Mouse (Mus musculus) midbrain, embryonic 15.5 days (tissue): ENCODE measurements at regions not wholly inside any gene's neighbourhood (a gene's known extent, or its start where the extent isn't known, plus 50 kb on each side); places are given as distances from the start of the nearest gene placed in this dataset.
A peak's percentile ranks its signal among the peaks of the same experiment; 100 is the strongest.

Experiments used
- ATAC-seq: fragments of 200-750 bp; cut with Nextera tagmentation; replicated peaks from 2 replicates; pipeline ENCODE4 v1.8.0; 2017; ENCODE audit warnings: moderate TSS enrichment
- H3K27ac ChIP-seq: fragments of 300-500 bp; sonication (generic); 2 replicates; pipeline ENCODE4 v1.5.1; 2015; ENCODE audit warnings: mild to moderate bottlenecking, inconsistent platforms
- H3K27me3 ChIP-seq: fragments of 300-500 bp; sonication (generic); replicated peaks from 2 replicates; pipeline ENCODE4 v1.6.1; 2015; ENCODE audit warnings: inconsistent platforms
- H3K36me3 ChIP-seq: fragments of 300-500 bp; sonication (generic); replicated peaks from 2 replicates; pipeline ENCODE4 v1.6.1; 2015; ENCODE audit warnings: inconsistent platforms
- H3K4me1 ChIP-seq: fragments of 300-500 bp; sonication (generic); 2 replicates; pipeline ENCODE4 v1.6.1; 2015; ENCODE audit warnings: inconsistent platforms
- H3K4me2 ChIP-seq: fragments of 300-500 bp; sonication (generic); 2 replicates; pipeline ENCODE4 v1.6.1; 2015; ENCODE audit warnings: inconsistent platforms, mild to moderate bottlenecking, moderate library complexity
- H3K4me3 ChIP-seq: fragments of 300-500 bp; sonication (generic); 2 replicates; pipeline ENCODE4 v1.5.1; 2015; ENCODE audit warnings: mild to moderate bottlenecking, inconsistent platforms
- H3K9ac ChIP-seq: fragments of 300-500 bp; sonication (generic); 2 replicates; pipeline ENCODE4 v1.6.1; 2015; ENCODE audit warnings: mild to moderate bottlenecking, inconsistent platforms
- H3K9me3 ChIP-seq: fragments of 300-500 bp; sonication (generic); 2 replicates; pipeline ENCODE4 v1.6.1; 2016; ENCODE audit warnings: inconsistent platforms
- WGBS: fragments of 180-500 bp; shearing (Covaris S2); methylation state at CpG from one replicate; pipeline ENCODE4 v1.1.7; 2015; ENCODE audit warnings: mixed read lengths; 5-methylcytosine and 5-hydroxymethylcytosine counted together

DNA sequence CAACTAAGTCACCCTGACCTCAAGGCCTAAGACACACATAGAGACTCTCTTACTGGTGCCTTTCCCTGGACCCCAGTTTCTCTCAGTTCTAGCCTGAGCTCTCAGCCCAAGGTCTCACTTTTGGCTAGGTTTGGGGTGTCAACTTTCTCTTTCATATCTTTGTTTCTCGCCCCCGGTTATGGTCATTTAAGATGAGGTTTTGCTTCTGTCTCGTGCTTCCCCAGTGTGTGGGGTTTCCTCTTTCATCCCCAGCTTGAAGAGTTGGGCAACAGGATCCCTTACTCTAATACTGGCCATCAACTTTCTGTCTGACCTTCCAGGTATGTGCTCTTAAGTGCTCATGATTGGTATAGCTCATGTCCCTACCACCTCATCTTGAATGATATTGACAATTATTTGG lies 67.5 kb downstream of the Lmo4 start:
- Histone ChIP-seq H3K27me3 (no peaks in the 10 kb centered on the region), H3K4me1 (no peaks in the 10 kb centered on the region), H3K4me2 (no peak overlapping the region), H3K9ac (no peak overlapping the region), H3K4me3 (no peak overlapping the region), H3K36me3 (no peaks in the 10 kb centered on the region), H3K9me3 (no peaks in the 10 kb centered on the region), H3K27ac (no peak overlapping the region)
- no peak for ATAC-seq
- 91% methylated on average over 3 of the region's 3 CpGs for WGBS

DNA sequence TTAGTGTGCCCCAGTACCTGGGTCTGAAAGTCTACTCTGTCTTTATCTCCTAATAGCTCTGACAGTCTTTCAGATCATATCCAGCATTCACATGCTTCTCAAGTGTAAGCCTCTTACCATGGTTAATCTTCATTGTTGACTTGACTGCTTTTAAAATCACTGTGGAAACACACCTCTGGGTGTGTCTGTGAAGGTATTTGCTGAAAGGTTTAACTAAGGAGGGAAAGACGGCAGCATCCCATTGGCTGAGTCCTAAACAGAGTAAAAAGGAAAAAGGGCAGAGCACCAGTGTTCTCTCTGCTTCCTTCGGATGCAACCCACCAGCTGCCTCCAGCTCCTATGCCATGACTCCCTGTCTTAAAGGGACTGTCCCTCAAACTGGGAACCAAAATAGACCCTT lies 68.6 kb downstream of the Lmo4 start:
- H3K4me3 ChIP-seq: no peak overlapping the region
- H3K9me3 ChIP-seq: no peaks in the 10 kb centered on the region
- no peaks in the 10 kb centered on the region for H3K27me3 ChIP-seq
- 65% methylated on average over 2 of the region's 2 CpGs for WGBS
- no peak for ATAC-seq
- H3K9ac ChIP-seq: no peak overlapping the region
- H3K36me3 ChIP-seq: no peaks in the 10 kb centered on the region
- H3K27ac ChIP-seq: no peak overlapping the region
- no peaks in the 10 kb centered on the region for H3K4me1 ChIP-seq
- no peak overlapping the region for H3K4me2 ChIP-seq

DNA sequence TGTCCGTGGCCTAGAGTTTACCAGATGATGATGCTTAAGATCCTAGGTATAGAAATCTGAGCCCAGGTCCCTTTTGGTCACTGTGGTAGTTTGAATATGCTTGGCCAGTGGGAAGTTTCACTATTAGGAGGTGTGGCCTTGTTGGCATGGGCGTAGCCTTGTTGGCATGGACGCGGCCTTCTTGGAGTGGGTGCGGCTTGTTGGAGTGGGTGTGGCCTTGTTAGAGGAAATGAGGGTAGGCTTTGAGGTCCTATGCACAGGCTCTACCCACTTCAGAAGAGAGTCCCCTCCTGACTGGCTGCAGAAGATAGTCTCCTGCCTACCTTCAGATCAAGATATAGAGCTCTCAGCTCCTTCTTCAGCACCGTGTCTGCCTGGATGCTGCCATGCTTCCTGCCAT lies 69.4 kb downstream of the Lmo4 start:
- no peak overlapping the region for H3K9ac ChIP-seq
- H3K27me3 ChIP-seq: no peaks in the 10 kb centered on the region
- no peak for ATAC-seq
- H3K4me2 ChIP-seq: no peak overlapping the region
- no peaks in the 10 kb centered on the region for H3K4me1 ChIP-seq
- no peak overlapping the region for H3K27ac ChIP-seq
- 95% methylated on average over 6 of the region's 6 CpGs for WGBS
- H3K36me3 ChIP-seq: no peaks in the 10 kb centered on the region
- H3K9me3 ChIP-seq: no peaks in the 10 kb centered on the region
- H3K4me3 ChIP-seq: no peak overlapping the region

DNA sequence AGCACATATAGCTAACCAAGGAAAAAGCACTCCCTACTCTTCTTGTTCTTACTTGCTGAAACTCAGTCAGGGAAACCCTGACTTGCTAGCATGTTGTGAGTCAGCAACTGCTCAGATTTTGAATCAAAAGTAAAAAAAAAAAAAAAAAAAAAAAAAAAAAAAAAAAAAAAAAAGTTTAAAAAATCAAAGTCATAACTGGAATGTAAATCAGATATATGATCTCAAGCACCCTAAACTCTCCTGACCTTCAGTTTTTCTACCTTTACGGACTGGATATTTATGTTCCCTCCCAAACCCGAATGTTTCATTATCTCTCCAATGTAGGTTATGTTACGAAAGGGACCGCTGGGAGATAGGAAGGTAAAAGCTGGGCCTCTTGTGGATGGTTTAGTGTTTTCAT lies 77.0 kb downstream of the Lmo4 start:
- no peak for ATAC-seq
- Histone ChIP-seq H3K4me2 (no peak overlapping the region), H3K9ac (no peak overlapping the region), H3K4me3 (no peak overlapping the region), H3K27me3 (no peaks in the 10 kb centered on the region), H3K4me1 (no peaks in the 10 kb centered on the region), H3K36me3 (no peaks in the 10 kb centered on the region), H3K27ac (no peak overlapping the region), H3K9me3 (no peaks in the 10 kb centered on the region)
- WGBS: 98% methylated on average over 4 of the region's 4 CpGs

DNA sequence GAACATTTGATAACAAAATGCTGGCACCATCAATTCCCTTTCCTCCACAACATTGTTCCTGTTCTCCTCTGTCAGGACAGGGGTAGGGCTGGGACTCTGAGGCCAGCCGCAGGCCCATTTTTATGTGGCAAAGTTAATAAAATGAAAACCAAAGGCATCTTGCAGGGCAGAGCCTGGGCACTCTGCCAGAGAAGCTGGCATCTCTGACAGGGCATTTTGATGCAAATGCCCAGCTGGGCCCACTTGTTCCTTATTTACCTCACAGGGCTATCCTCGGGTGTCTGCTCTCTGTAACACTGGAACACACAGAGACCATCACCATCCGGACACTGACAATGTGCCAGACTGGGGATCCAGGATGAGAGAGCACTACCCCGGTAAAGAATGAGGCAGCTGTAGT lies 80.7 kb downstream of the Lmo4 start:
- no peaks in the 10 kb centered on the region for H3K36me3 ChIP-seq
- no peak overlapping the region for H3K4me2 ChIP-seq
- no peaks in the 10 kb centered on the region for H3K9me3 ChIP-seq
- no peaks in the 10 kb centered on the region for H3K4me1 ChIP-seq
- 53% methylated on average over 4 of the region's 4 CpGs for WGBS
- H3K9ac ChIP-seq: no peak overlapping the region
- no peaks in the 10 kb centered on the region for H3K27me3 ChIP-seq
- peak; percentile 85 for ATAC-seq
- no peak overlapping the region for H3K4me3 ChIP-seq
- no peak overlapping the region for H3K27ac ChIP-seq

DNA sequence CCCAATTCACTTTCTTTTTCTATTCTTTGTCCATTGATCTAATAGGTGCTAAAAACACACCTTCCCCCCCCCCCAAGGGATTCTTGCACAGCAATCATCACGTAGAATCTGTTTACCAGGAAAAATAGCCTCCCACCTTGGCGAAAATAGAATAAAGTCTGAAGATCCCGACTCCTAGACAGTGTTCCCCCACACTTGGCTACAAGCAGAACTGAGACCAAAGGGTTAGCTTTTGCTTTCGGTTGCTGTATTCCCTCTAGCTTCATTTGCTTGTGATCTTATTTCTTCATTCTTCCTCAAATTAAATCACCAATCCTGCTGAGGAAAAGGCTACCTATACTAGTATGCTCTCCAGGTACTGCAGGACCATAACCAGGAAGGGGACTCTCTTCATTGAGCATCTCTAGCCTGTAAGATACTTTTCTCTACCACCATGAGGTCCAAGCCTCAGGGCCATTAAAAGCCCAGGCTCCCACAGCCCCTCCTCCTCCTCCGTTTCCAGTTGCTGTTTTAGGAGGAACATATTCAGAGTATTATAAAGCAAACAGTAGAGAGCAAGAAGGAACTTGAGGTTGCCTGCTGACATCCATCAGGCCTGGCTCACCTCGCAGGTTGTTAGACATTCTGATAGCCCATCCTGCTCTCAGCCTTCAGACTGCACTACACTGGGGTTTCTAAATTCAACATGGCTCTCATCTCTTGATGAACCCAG lies 81.5 kb downstream of the Lmo4 start:
- Histone ChIP-seq H3K27me3 (no peaks in the 10 kb centered on the region), H3K36me3 (no peaks in the 10 kb centered on the region), H3K9me3 (no peaks in the 10 kb centered on the region), H3K4me1 (no peaks in the 10 kb centered on the region), H3K4me3 (no peak overlapping the region), H3K4me2 (no peak overlapping the region), H3K27ac (no peak overlapping the region), H3K9ac (no peak overlapping the region)
- WGBS: 87% methylated on average over 6 of the region's 6 CpGs
- no peak for ATAC-seq

DNA sequence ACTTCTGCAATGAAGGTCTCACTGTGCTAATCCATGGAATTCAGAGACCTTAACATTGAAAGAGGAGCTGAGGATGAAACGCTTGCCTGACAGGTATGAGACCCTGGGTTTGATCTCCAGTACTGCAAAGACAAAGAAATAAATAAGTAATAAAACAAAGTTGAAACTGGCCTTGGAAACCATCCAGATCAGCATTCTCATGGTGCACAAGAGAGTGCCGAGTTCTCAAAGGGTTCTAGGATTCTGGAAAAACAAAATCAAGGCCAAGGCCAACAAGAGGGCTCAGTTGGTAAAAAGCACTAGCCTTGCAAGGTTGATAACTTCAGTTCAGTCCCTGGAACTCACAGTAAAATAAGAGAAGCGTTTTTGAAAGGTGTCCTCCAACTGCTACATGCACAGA lies 85.9 kb downstream of the Lmo4 start:
- no peaks in the 10 kb centered on the region for H3K27me3 ChIP-seq
- H3K4me1 ChIP-seq: no peaks in the 10 kb centered on the region
- H3K4me3 ChIP-seq: no peak overlapping the region
- no peak overlapping the region for H3K9ac ChIP-seq
- H3K36me3 ChIP-seq: no peaks in the 10 kb centered on the region
- 70% methylated on average over 3 of the region's 3 CpGs for WGBS
- no peak for ATAC-seq
- no peak overlapping the region for H3K4me2 ChIP-seq
- H3K27ac ChIP-seq: no peak overlapping the region
- no peaks in the 10 kb centered on the region for H3K9me3 ChIP-seq

DNA sequence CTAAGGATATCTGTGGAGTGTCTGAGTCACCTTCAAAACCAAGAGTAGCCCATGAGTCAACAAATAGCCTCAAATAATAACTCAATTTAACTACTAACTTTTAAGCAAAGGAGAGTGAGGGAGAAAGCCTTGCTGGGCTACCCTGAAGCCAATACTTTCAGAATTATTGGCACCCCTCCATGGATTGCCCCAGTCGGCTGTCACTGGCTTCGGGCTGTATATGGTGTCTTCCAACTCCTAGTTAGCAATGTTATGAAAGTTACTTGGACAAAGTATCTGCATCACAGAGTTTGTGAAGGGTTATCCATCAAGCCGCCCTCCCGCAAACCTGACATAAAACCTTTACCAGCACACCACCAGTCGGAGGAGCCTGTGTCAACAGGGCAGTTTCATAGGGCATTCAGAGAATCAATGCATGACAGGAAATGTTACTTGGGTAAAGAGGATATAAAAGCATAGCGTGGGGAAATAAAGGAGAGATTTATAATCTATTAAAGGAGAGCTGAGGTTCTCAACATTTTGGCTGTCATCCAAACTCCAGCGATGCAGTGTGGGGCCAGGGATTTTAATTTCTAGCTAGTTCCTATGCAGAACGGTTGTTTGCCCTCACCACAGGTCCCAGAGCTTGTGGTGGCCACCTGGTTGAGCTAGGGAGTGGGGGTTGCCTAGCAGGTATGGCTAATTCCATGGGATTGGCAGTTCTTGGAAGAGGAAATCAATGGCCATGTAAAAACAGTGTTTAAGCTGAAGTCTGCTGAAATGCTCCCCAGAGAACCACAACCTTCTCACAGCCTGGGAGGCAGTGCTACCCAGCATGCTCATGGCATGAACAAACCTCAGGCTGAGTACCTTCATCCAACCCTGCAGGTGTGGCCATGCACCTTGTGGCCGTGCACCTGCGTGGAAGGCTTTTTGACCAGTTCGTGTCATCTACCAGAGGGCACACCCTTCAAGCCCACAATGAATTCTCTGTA lies 91.1 kb downstream of the Lmo4 start:
- no peak overlapping the region for H3K27ac ChIP-seq
- no peak for ATAC-seq
- no peak overlapping the region for H3K4me3 ChIP-seq
- no peak overlapping the region for H3K4me2 ChIP-seq
- no peaks in the 10 kb centered on the region for H3K4me1 ChIP-seq
- WGBS: 78% methylated on average over 11 of the region's 11 CpGs
- H3K9me3 ChIP-seq: no peaks in the 10 kb centered on the region
- H3K27me3 ChIP-seq: no peaks in the 10 kb centered on the region
- no peak overlapping the region for H3K9ac ChIP-seq
- H3K36me3 ChIP-seq: no peaks in the 10 kb centered on the region

DNA sequence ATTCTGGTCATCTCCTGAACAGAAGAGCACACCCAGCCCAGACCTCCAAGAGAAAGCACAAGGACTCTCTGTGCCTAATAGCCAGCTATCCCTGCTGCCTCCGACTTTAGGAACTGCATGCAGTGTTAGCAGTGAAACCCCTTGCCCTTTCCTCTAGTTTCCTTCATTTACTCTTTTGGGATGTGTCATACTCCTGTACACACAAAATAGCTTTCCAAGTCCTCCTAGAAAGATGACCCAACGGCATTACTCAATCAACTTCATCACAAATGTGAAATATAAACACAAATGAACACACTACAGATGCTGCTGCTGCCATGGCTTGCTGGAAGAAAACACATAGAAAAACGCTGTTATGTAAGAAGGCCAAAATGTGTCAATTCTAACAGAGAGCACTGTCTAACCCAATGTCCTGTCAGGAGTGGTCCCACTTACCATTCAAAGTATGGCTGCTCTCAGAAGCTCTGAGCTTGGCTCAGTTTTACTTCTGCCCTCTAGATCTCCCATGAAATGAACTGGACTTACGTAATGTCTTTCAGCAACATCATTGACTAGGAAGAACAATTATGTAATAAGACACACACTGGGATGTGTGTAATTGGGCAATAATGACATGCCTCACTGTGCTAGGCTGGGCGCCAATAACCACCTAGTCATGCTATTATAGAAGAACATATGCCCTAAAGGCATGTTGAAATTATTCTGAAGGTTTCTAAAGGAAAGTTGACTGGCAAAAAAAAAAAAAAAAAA lies 94.5 kb downstream of the Lmo4 start:
- no peaks in the 10 kb centered on the region for H3K27me3 ChIP-seq
- no peaks in the 10 kb centered on the region for H3K9me3 ChIP-seq
- no peak overlapping the region for H3K9ac ChIP-seq
- H3K27ac ChIP-seq: no peak overlapping the region
- H3K4me2 ChIP-seq: no peak overlapping the region
- no peak overlapping the region for H3K4me3 ChIP-seq
- WGBS: 87% methylated on average over 5 of the region's 5 CpGs
- ATAC-seq: no peak
- H3K36me3 ChIP-seq: no peaks in the 10 kb centered on the region
- peaks cover 9% of the 10 kb centered on the region for H3K4me1 ChIP-seq

DNA sequence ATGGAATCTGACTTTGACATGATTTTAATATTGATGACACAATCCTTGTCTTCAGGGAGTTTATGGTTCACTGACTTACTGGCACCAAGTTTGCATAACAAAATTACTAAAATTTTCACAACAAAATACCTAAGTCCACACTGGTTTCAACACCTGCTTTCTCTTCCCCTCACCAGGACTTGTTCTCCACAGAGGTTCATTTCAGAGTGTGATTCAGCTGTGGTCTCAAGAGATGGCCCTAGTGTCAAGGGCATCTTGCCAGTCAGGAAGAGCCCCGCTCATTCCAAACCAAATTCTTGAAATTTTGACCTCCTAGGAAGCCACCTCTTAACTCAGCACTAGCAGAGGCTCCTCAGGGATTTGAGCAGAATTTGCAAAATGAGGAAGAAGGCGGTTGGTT lies 95.3 kb downstream of the Lmo4 start:
- Histone ChIP-seq H3K4me3 (no peak overlapping the region), H3K4me1 (peaks cover 9% of the 10 kb centered on the region), H3K27me3 (no peaks in the 10 kb centered on the region), H3K4me2 (no peak overlapping the region), H3K36me3 (no peaks in the 10 kb centered on the region), H3K27ac (no peak overlapping the region), H3K9ac (no peak overlapping the region), H3K9me3 (no peaks in the 10 kb centered on the region)
- ATAC-seq: no peak
- 76% methylated on average over 2 of the region's 2 CpGs for WGBS

DNA sequence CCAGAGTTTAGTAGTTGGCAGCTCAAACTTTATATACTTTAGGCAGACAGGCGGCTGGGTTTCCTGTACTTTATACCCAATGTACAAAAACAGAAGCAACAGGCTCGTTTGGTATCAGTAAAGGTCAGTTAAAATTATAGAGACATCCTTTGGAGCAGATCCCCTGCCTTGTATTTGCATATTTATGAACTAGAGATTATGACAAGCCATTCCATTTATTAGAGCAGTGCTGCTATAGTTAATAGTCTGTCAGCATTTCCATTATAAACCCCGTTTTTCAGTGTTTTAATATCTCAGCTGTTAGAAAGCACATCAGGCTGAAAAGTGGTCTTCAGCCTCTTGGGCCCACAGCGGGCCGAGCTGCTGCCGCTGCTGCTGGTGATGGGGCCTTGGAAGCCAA lies 96.7 kb downstream of the Lmo4 start:
- Histone ChIP-seq H3K27ac (peak overlapping the region; percentile 38; the same call in 1 of the 2 replicates), H3K4me2 (no peak overlapping the region), H3K4me3 (no peak overlapping the region), H3K27me3 (no peaks in the 10 kb centered on the region), H3K4me1 (peaks cover 9% of the 10 kb centered on the region), H3K9me3 (no peaks in the 10 kb centered on the region), H3K9ac (no peak overlapping the region), H3K36me3 (no peaks in the 10 kb centered on the region)
- WGBS: 50% methylated on average over 6 of the region's 6 CpGs
- ATAC-seq: 0 out of 2 replicates have a peak, but pooled peaks have one; percentile 58

DNA sequence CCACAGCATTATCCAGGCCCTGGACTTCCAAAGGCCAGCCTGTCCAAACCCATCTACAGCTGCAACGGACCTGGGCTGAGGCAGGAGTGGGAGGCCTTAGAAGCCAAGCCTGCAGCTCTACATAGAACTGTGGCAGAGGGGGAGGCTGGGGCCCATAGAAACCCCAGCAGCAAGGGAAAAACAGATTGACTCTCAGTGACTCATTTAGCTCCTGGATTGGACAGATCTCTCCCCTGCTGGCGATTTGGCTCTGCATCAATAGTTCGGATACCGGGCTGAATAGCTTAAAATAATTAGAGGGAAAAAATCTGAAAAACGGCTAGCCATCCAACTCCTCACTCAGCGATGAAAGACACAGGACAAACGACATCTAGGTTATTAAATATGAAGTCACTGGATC lies 97.4 kb downstream of the Lmo4 start:
- no peaks in the 10 kb centered on the region for H3K27me3 ChIP-seq
- 34% methylated on average over 7 of the region's 7 CpGs for WGBS
- no peak overlapping the region for H3K27ac ChIP-seq
- ATAC-seq: peak; percentile 82
- H3K4me3 ChIP-seq: no peak overlapping the region
- H3K36me3 ChIP-seq: no peaks in the 10 kb centered on the region
- peaks cover 9% of the 10 kb centered on the region for H3K4me1 ChIP-seq
- no peak overlapping the region for H3K9ac ChIP-seq
- no peak overlapping the region for H3K4me2 ChIP-seq
- H3K9me3 ChIP-seq: no peaks in the 10 kb centered on the region
